Mouse (Mus musculus): Measurements from ENCODE around the gene Tnfrsf13c.

Tnfrsf13c gene

GRCm38 (mm10) chr15:82230098-82230611 lies 6.0 kb upstream of the Tnfrsf13c start:
- no peak for DNase-seq (ENCODE audit: low spot score in 2 of 2)

GRCm38 (mm10) chr15:82229542-82230045 lies 5.4 kb upstream of the Tnfrsf13c start:
- DNase-seq (ENCODE audit: low spot score in 2 of 2), result no peak

DNA sequence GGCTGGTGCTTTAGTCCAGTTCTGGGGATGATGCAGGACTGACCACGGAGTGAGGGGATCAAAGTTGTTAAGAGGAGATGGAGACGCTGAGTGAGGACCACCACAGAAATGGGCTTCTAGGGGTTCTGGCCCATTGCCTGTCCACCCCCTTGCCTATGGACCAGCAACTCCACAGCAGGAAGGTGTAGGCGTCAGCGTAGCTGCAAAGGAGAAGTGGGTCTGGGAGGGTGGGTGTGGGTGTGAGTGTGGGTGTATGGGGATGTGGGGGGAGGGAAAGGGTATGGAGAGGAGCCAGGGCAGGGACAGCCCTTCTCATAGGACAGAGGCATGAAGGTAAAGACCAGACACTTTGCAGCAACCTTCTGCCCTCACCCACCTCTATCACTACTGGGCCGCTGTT lies 1.6 kb upstream of the Tnfrsf13c start:
- no peak for DNase-seq (ENCODE audit: low spot score in 2 of 2)

- no peak for DNase-seq (ENCODE audit: low spot score in 2 of 2)
Observed at GRCm38 (mm10) chr15:82224602-82225215, 540 bp upstream of the Tnfrsf13c start.

DNA sequence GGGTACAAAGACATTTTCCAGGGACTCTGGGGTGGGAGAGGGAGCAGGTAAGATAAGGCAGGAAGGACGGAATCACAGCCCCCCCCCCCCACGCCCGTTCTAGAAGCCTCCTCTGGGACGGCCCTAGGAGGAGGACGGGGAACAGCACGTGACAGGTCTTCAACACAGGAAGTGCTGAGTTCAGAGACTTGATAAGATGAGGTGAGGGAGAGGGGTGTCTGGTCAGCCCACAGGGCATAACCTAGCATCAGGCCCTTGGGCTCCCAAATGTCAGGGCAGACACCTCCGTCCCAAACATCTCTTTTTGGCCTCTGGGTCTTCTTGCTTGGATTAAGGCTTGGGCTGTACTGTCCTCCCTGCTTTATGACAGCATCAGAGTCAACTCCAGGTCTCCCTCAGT lies 918 bp downstream of the Tnfrsf13c start:
- no peak for DNase-seq (ENCODE audit: low spot score in 2 of 2)

GRCm38 (mm10) chr15:82221104-82221860 lies 2.9 kb downstream of the Tnfrsf13c start:
- DNase-seq (ENCODE audit: low spot score in 2 of 2), result no peak

DNA sequence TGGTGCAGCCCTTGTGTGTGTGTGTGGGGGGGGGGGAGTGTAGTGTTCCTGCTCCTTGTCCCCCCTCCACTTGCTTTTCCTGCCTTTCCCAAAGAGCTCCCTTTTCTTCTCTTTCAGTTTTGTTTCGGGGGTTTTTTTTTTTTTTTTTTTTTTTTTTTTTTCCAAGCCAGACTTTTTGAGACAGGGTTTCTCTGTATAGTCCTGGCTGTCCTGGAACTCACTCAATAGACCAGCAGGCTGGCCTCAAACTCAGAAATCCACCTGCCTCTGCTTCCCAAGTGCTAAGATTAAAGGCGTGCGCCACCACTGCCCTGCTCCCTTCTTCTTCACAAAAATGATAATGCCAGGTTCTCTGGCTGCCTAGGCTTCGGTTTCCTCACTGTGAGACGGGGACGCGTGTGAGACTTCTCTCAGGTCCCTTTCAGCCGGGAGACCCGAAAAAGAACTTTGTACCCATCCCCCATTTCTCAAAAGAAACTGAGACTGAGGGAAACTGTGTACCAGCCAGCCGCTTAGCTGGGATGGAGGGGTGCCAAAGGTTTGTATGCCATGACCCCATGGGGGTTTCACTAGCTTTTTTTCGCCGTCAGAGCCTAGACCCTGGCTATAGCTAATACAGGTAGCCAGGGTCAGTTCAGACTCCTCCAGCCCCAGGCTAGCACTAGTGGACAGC lies 4.0 kb downstream of the Tnfrsf13c start:
- no peak for DNase-seq (ENCODE audit: low spot score in 2 of 2)

- DNase-seq (ENCODE audit: low spot score in 2 of 2), result no peak
Observed at GRCm38 (mm10) chr15:82218778-82219666, 5.1 kb downstream of the Tnfrsf13c start.

DNA sequence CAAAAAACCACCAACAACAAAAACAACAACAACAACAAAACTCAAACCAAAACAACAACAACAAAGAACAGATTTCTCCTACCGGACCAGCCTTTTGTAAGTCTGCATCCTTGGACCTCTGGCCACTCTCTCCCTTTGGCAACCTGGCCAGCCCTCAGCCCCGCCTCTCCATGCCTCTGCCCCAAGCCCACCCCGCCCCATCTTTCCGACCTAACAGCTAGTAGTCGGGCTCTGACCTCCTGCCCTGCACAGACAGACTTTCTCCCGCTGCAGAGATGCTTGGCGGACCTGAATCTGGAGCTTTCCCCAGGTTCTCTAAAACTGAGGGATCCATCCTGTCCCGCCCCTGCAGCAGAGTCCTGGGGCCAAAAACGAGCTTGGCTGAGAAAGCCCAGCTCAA lies 6.2 kb downstream of the Tnfrsf13c start:
- no peak for DNase-seq (ENCODE audit: low spot score in 2 of 2)

- DNase-seq (ENCODE audit: low spot score in 2 of 2), result peak in 1 of 2 experiments; percentile 30
Observed at GRCm38 (mm10) chr15:82217039-82217438, 7.1 kb downstream of the Tnfrsf13c start.

DNA sequence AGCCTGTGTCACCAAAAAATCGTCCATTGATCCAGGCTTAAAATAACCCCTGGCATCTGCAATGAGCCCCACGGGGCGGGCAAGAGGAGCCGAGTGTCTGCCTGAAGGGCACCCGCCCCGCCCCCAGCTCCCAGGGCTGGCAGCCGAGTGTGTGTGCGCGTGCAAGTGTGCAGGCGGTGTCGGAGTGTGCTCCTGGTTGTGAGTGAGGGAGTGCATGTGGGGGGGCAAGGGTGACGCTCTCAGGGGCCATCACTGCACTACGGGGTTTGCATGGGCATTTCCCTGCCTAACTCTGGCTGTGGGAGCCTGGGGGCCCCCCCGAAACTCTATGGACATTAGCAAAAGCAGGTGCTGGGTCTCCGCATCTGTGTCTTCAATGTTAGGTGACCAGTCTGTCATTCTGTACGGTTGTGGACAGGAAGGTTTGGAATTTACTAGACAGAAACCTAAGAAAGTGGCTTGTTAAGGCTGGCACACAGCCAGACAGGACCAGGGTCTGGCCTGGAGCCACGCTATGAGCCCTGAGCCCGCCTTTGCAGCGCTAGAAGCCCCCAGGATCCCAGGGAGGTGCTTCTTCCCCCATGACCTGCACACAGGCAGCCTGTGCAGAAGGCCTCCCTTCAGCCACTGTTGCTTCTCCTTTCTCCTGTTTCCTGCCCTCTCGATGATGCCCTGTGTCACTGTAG lies 7.9 kb downstream of the Tnfrsf13c start:
- DNase-seq (ENCODE audit: low spot score in 2 of 2), result no peak

DNA sequence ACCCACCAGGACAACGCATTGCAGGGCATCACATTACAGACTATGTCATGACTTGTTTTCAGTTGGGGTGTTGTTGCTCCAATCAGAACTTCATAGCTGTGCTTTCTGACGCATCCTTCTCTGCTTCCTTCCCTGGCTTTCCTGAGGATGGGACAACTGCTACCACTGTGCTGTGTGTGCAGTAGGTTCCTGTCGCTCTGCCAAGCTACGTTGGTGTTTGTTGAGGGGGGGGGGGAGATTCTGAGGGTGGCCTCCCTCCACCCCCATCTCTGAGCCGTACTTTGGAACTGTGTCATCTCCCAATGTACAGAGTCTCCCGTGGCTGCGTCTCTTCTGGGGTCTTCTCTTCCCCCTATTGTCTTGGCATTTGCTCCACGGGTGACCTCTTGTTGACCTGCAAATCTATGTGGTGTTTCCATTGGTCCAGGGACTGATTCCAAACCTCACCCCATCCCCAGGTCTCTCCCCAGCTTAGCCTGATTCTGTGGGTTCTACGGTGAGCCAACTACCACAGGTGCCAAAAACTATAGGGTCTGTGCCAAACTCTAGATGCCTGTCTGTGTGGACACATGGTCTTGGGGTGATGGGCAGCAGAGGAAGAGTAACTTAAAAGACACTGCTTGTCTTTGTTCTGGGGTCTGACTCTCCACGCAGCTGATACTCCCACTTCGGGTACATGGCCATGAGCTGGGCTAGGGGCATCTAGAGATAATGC lies 8.7 kb downstream of the Tnfrsf13c start:
- DNase-seq (ENCODE audit: low spot score in 2 of 2), result no peak

DNA sequence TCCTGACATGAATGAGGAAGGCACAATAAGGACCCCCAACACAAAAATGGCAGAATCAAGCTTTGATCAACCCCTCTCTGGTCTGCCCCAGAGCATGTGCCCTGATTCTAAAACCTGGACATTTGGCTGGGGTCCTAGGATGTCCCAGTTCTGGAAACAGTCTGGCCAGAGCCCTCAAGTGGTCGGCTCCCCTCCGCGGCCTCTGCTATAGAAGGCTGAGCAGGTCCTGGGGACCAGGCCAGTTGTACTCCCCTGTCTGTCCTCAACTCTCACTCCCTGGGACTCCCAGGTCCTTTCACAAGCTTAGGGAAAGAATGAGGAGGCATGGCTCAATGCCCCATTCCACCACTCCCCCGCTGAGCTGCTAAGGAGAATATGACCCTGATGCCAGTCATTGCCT lies 10.9 kb downstream of the Tnfrsf13c start:
- no peak for DNase-seq (ENCODE audit: low spot score in 2 of 2)

GRCm38 (mm10) chr15:82212752-82213063 lies 11.5 kb downstream of the Tnfrsf13c start, which contains the start of gene Shisa8:
Gene Shisa8 (minus strand): TSS chr15:82212815.
- no peak for DNase-seq (ENCODE audit: low spot score in 2 of 2)

DNA sequence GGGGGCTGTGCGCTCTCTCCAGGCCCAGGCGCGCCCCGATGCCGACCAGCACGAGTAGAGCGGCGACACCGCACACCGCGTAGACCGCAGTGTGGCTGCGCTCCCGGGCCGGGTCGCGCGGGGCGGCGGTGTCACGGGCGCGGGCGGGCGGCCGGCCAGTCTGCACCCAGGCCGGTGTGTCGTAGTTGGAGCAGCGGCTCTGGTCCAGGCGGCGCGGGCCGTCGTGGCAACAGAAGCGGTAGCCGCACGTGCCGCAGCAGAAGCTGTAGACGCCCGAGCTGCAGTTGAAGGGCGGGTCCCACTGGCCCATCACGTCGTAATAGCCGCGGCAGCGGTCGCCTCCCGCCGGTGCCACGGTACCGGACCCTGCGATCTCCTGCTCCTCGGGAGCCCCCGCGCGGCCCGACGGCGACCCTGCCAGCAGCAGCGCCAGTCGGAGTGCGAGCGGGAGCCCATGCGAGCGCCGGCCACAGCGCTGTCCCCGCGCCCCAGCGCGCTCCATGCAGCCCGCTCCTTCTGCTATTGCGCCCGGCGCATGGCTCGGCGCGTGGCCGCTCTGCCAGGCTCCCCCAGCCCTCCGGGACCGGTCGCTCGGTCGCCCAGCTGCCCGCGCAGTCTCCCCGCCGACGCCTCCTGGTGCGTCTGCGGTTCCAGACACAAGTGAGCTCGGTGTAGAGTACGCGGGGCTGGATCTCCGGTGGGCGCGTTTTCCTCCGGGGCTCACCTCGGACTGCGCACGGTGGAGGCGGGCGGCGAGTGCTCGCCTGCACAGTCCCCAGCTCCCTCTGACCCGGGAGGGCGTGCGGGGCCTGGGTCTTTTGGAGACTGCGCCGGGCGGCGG lies 12.0 kb downstream of the Tnfrsf13c start:
- DNase-seq (ENCODE audit: low spot score in 2 of 2), result no peak

- DNase-seq (ENCODE audit: low spot score in 2 of 2), result no peak
Observed at GRCm38 (mm10) chr15:82211281-82211680, 12.9 kb downstream of the Tnfrsf13c start.

DNA sequence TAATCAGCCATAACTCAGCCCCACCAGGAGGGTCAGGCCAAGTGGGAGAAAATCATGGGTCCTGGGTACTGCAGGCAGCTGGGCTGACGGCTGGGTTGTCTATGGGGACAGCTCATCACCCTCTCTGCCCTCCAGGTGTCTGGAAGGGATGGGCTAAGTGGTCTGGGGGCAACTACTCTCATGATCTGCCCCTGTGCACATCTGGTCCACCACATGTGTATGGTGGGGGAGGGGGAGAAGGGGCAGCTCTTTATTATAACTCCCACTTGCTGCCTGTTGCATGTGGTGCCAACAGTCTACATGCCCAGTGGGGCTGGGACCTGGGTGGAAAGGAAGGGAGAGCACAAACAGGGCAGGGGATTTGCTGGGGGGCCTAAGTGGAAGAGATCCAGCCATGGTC lies 13.4 kb downstream of the Tnfrsf13c start:
- no peak for DNase-seq (ENCODE audit: low spot score in 2 of 2)

- DNase-seq (ENCODE audit: low spot score in 2 of 2), result no peak
Observed at GRCm38 (mm10) chr15:82209295-82210050, 14.7 kb downstream of the Tnfrsf13c start.

GRCm38 (mm10) chr15:82208307-82208706 lies 15.9 kb downstream of the Tnfrsf13c start:
- no peak for DNase-seq (ENCODE audit: low spot score in 2 of 2)

Data from left cerebral cortex, adult 9 months (tissue).